Mouse (Mus musculus) kidney, embryonic 15.5 days (tissue): Measurements from ENCODE around the gene Ei24. TPM values are rescaled to one million over a fixed set of nuclear protein-coding genes. Genes with fewer than 3 reads are reported as not detected.

Experiments
- ATAC-seq: fragments of 200-750 bp; cut with Nextera tagmentation; replicated peaks from 2 replicates; pipeline ENCODE4 v1.8.0; 2017; ENCODE audit warnings: moderate TSS enrichment; ENCODE audit not compliant: low FRiP score
- H3K27ac ChIP-seq: fragments of 300-500 bp; sonication (generic); 2 replicates; pipeline ENCODE4 v1.5.1; 2015; ENCODE audit warnings: mild to moderate bottlenecking, inconsistent platforms
- H3K27me3 ChIP-seq: fragments of 300-500 bp; sonication (generic); 2 replicates; pipeline ENCODE4 v1.6.1; 2015; ENCODE audit warnings: inconsistent platforms
- H3K36me3 ChIP-seq: fragments of 300-500 bp; sonication (generic); 2 replicates; pipeline ENCODE4 v1.6.1; 2015; ENCODE audit warnings: inconsistent platforms
- H3K4me1 ChIP-seq: fragments of 300-500 bp; sonication (generic); 2 replicates; pipeline ENCODE4 v1.6.1; 2015; ENCODE audit warnings: inconsistent platforms
- H3K4me2 ChIP-seq: fragments of 300-500 bp; sonication (generic); 2 replicates; pipeline ENCODE4 v1.6.1; 2015; ENCODE audit warnings: moderate library complexity, mild to moderate bottlenecking, inconsistent platforms
- H3K4me3 ChIP-seq: fragments of 300-500 bp; sonication (generic); replicated peaks from 2 replicates; pipeline ENCODE4 v1.5.1; 2015; ENCODE audit warnings: mild to moderate bottlenecking, inconsistent platforms
- H3K9ac ChIP-seq: fragments of 300-500 bp; sonication (generic); 2 replicates; pipeline ENCODE4 v1.6.1; 2015; ENCODE audit warnings: mild to moderate bottlenecking, inconsistent platforms
- H3K9me3 ChIP-seq: fragments of 300-500 bp; sonication (generic); replicated peaks from 2 replicates; pipeline ENCODE4 v1.6.1; 2016; ENCODE audit warnings: inconsistent platforms
- WGBS: fragments of 180-500 bp; shearing (Covaris S2); methylation state at CpG from one replicate; pipeline ENCODE4 v1.1.7; 2015; ENCODE audit warnings: mixed read lengths; 5-methylcytosine and 5-hydroxymethylcytosine counted together
- polyA plus RNA-seq: library from polyadenylated mRNA; unstranded; fragments of >200 nt; fragmentation: Nextera tagmentation; extraction: Ambion mirVana; gene quantifications from 2 replicates; pipeline ENCODE4 v1.2.1, GENCODE M21; 2015

The Ei24 gene
- polyA plus RNA-seq, 1 experiment from 2014 or later = 116 TPM

GRCm38 (mm10) chr9:36814486-36814885, 17.3 kb upstream of the Ei24 start:
- no peak for ATAC-seq
- no peaks in the 10 kb centered on the region for H3K9me3 ChIP-seq
- H3K27me3 ChIP-seq = no peaks in the 10 kb centered on the region
- no peak overlapping the region for H3K4me3 ChIP-seq
- WGBS = 75% methylated on average over 3 of the region's 3 CpGs
- no peak overlapping the region for H3K4me2 ChIP-seq
- H3K36me3 ChIP-seq = no peaks in the 10 kb centered on the region
- no peak overlapping the region for H3K9ac ChIP-seq
- H3K27ac ChIP-seq = no peak overlapping the region
- no peaks in the 10 kb centered on the region for H3K4me1 ChIP-seq

- H3K4me2 ChIP-seq = no peak overlapping the region
- H3K27ac ChIP-seq = no peak overlapping the region
- no peaks in the 10 kb centered on the region for H3K27me3 ChIP-seq
- H3K36me3 ChIP-seq = no peaks in the 10 kb centered on the region
- WGBS = 70% methylated on average over 5 of the region's 5 CpGs
- H3K9me3 ChIP-seq = no peaks in the 10 kb centered on the region
- no peak for ATAC-seq
- peaks cover 8% of the 10 kb centered on the region; the same call in 1 of the 2 replicates for H3K4me1 ChIP-seq
- H3K9ac ChIP-seq = no peak overlapping the region
- no peak overlapping the region for H3K4me3 ChIP-seq
Measured at GRCm38 (mm10) chr9:36808126-36808785, 11.1 kb upstream of the Ei24 start.

GRCm38 (mm10) chr9:36805256-36805975, 8.2 kb upstream of the Ei24 start:
- 59% methylated on average over 3 of the region's 3 CpGs for WGBS
- peaks cover 8% of the 10 kb centered on the region; the same call in 1 of the 2 replicates for H3K4me1 ChIP-seq
- no peak overlapping the region for H3K4me2 ChIP-seq
- H3K36me3 ChIP-seq = no peaks in the 10 kb centered on the region
- ATAC-seq = peak; percentile 58
- no peak overlapping the region for H3K27ac ChIP-seq
- H3K9me3 ChIP-seq = no peaks in the 10 kb centered on the region
- no peaks in the 10 kb centered on the region for H3K27me3 ChIP-seq
- no peak overlapping the region for H3K9ac ChIP-seq
- H3K4me3 ChIP-seq = no peak overlapping the region

- Histone ChIP-seq H3K9ac (no peak overlapping the region), H3K4me1 (peaks cover 8% of the 10 kb centered on the region; the same call in 1 of the 2 replicates), H3K36me3 (no peaks in the 10 kb centered on the region), H3K27ac (no peak overlapping the region), H3K27me3 (no peaks in the 10 kb centered on the region), H3K9me3 (no peaks in the 10 kb centered on the region), H3K4me2 (no peak overlapping the region), H3K4me3 (no peak overlapping the region)
- ATAC-seq = no peak
- 80% methylated on average over 3 of the region's 3 CpGs for WGBS
Measured at GRCm38 (mm10) chr9:36803926-36804325, 6.7 kb upstream of the Ei24 start.

- H3K9ac ChIP-seq = no peak overlapping the region
- H3K4me1 ChIP-seq = peaks cover 8% of the 10 kb centered on the region; the same call in 1 of the 2 replicates
- WGBS = 75% methylated on average over 6 of the region's 6 CpGs
- no peak overlapping the region for H3K27ac ChIP-seq
- H3K27me3 ChIP-seq = no peaks in the 10 kb centered on the region
- ATAC-seq = no peak
- no peak overlapping the region for H3K4me2 ChIP-seq
- no peaks in the 10 kb centered on the region for H3K36me3 ChIP-seq
- H3K9me3 ChIP-seq = no peaks in the 10 kb centered on the region
- H3K4me3 ChIP-seq = no peak overlapping the region
Measured at GRCm38 (mm10) chr9:36803386-36803785, 6.2 kb upstream of the Ei24 start.

- WGBS = 91% methylated on average over 3 of the region's 3 CpGs
Measured at GRCm38 (mm10) chr9:36802951-36803350, 5.8 kb upstream of the Ei24 start.

GRCm38 (mm10) chr9:36801961-36802360, 4.8 kb upstream of the Ei24 start:
- Histone ChIP-seq H3K27ac (no peak overlapping the region), H3K4me1 (peaks cover 8% of the 10 kb centered on the region; the same call in 1 of the 2 replicates), H3K9me3 (no peaks in the 10 kb centered on the region), H3K36me3 (no peaks in the 10 kb centered on the region), H3K27me3 (no peaks in the 10 kb centered on the region), H3K9ac (no peak overlapping the region), H3K4me3 (no peak overlapping the region), H3K4me2 (no peak overlapping the region)
- no peak for ATAC-seq
- 90% methylated on average over 2 of the region's 2 CpGs for WGBS

More at GRCm38 (mm10) chr9:36802951-36803350, 5.8 kb upstream of the Ei24 start:
- no peak overlapping the region for H3K9ac ChIP-seq
- H3K27ac ChIP-seq = no peak overlapping the region
- no peaks in the 10 kb centered on the region for H3K36me3 ChIP-seq
- no peak overlapping the region for H3K4me2 ChIP-seq
- H3K9me3 ChIP-seq = no peaks in the 10 kb centered on the region
- H3K27me3 ChIP-seq = no peaks in the 10 kb centered on the region
- peaks cover 8% of the 10 kb centered on the region; the same call in 1 of the 2 replicates for H3K4me1 ChIP-seq
- H3K4me3 ChIP-seq = no peak overlapping the region
- no peak for ATAC-seq

- peaks cover 8% of the 10 kb centered on the region for H3K4me1 ChIP-seq
- H3K4me3 ChIP-seq = peak overlapping the region; percentile 99
- no peak overlapping the region for H3K27ac ChIP-seq
- H3K27me3 ChIP-seq = no peaks in the 10 kb centered on the region
- H3K9me3 ChIP-seq = no peaks in the 10 kb centered on the region
- ATAC-seq = no peak
- peak overlapping the region; percentile 100 for H3K9ac ChIP-seq
- WGBS = 19% methylated on average over 5 of the region's 5 CpGs
- peak overlapping the region; percentile 78 for H3K4me2 ChIP-seq
- peaks cover 16% of the 10 kb centered on the region for H3K36me3 ChIP-seq
Measured at GRCm38 (mm10) chr9:36796224-36796623, 969 bp downstream of the Ei24 start.

GRCm38 (mm10) chr9:36795556-36795955, 1.6 kb downstream of the Ei24 start:
- Histone ChIP-seq H3K9ac (no peak overlapping the region), H3K4me3 (peak overlapping the region; percentile 99; the same call in 1 of the 2 replicates), H3K27ac (no peak overlapping the region), H3K27me3 (no peaks in the 10 kb centered on the region), H3K4me1 (peaks cover 8% of the 10 kb centered on the region), H3K4me2 (peak overlapping the region; percentile 78), H3K9me3 (no peaks in the 10 kb centered on the region), H3K36me3 (peaks cover 23% of the 10 kb centered on the region)
- ATAC-seq = no peak
- WGBS = 81% methylated on average over 1 of the region's 1 CpGs

- no peaks in the 10 kb centered on the region for H3K27me3 ChIP-seq
- H3K9ac ChIP-seq = no peak overlapping the region
- WGBS = 89% methylated on average over 2 of the region's 2 CpGs
- H3K9me3 ChIP-seq = no peaks in the 10 kb centered on the region
- ATAC-seq = no peak
- H3K4me2 ChIP-seq = no peak overlapping the region
- H3K27ac ChIP-seq = no peak overlapping the region
- no peak overlapping the region for H3K4me3 ChIP-seq
- peaks cover 33% of the 10 kb centered on the region for H3K36me3 ChIP-seq
- peaks cover 8% of the 10 kb centered on the region for H3K4me1 ChIP-seq
Measured at GRCm38 (mm10) chr9:36794487-36794886, 2.7 kb downstream of the Ei24 start.

GRCm38 (mm10) chr9:36792191-36792590, 5.0 kb downstream of the Ei24 start:
- H3K4me3 ChIP-seq = no peak overlapping the region
- no peak overlapping the region for H3K4me2 ChIP-seq

GRCm38 (mm10) chr9:36783921-36784320, 13.3 kb downstream of the Ei24 start:
- Histone ChIP-seq H3K27me3 (no peaks in the 10 kb centered on the region), H3K4me1 (no peaks in the 10 kb centered on the region), H3K4me2 (no peak overlapping the region), H3K9ac (no peak overlapping the region), H3K4me3 (no peak overlapping the region), H3K27ac (no peak overlapping the region), H3K9me3 (no peaks in the 10 kb centered on the region), H3K36me3 (peaks cover 94% of the 10 kb centered on the region)
- 75% methylated on average over 2 of the region's 2 CpGs for WGBS
- no peak for ATAC-seq

More at GRCm38 (mm10) chr9:36792191-36792590, 5.0 kb downstream of the Ei24 start:
- no peak for ATAC-seq
- Histone ChIP-seq H3K27me3 (no peaks in the 10 kb centered on the region), H3K9ac (no peak overlapping the region), H3K36me3 (peaks cover 56% of the 10 kb centered on the region), H3K27ac (no peak overlapping the region), H3K4me1 (peaks cover 8% of the 10 kb centered on the region), H3K9me3 (no peaks in the 10 kb centered on the region)
- WGBS = 82% methylated on average over 3 of the region's 3 CpGs
